In the genomic region with DNA sequence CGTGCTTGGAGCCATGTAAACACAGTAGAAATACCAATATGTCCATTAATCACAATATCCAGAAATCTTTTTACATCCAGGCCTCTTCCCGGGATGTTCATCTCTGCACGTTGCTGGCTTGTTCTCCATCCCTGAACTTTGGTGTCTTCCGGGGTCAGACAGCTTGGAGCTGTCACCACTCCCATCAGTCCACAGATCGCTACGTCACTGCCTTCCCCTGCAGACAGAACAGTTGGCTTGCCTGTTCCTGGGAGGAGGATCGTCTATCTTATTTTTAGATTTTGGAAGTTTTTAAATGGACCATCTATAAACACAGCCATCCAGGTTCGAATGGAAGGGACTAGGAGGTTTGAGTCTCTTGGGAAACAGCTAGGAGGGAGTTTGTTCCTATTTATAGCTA, we compare ENCODE assay signal across 15 mouse cellular contexts.
DNase-seq lines count a peak whose midpoint lies in the region; ATAC-seq and TF ChIP-seq lines count a peak whose summit lies in the region.
"Had no signal": no experiment of that assay in that cellular context is flagged by ENCODE, and none has a peak within 500 bp of the region (broad histone marks: within the 10 kb centered on the region; RNA-seq: fewer than 3 reads in every experiment).

No protein-coding gene starts in this region.

- no peak for ATAC-seq in heart, embryonic 13.5 days (ENCODE audit: extremely low read depth, insufficient number of reproducible peaks, low FRiP score, low TSS enrichment)
- peak; percentile 39; the same call in 1 of the 2 replicates for ATAC-seq in lung, embryonic 14.5 days (ENCODE audit: insufficient read depth)
- peak; percentile 51; the same call in 1 of the 2 replicates for ATAC-seq in heart, postnatal 0 days (ENCODE audit: insufficient read depth, low read depth)
- peak; percentile 44; the same call in 1 of the 2 replicates for ATAC-seq in stomach, embryonic 15.5 days (ENCODE audit: insufficient read depth, low FRiP score, low read depth)
- ATAC-seq in forebrain, embryonic 13.5 days, result no peak
- ATAC-seq: liver, embryonic 12.5 days; midbrain, embryonic 15.5 days had no signal

- peaks cover 13% of the 10 kb centered on the region for H3K4me1 ChIP-seq in heart, embryonic 13.5 days
- no peaks in the 10 kb centered on the region for H3K4me1 ChIP-seq in lung, embryonic 14.5 days (ENCODE audit: insufficient read depth)
- H3K4me1 ChIP-seq in heart, postnatal 0 days (ENCODE audit: control insufficient read depth, insufficient read depth), result 0 out of 2 replicates have a peak, but pooled peaks cover 6% of the 10 kb centered on the region
- 0 out of 2 replicates have a peak, but pooled peaks cover 9% of the 10 kb centered on the region for H3K4me1 ChIP-seq in stomach, embryonic 15.5 days
- peaks cover 5% of the 10 kb centered on the region; the same call in 1 of the 2 replicates for H3K4me1 ChIP-seq in forebrain, embryonic 13.5 days
- H3K4me1 ChIP-seq: hindbrain, embryonic 13.5 days; midbrain, embryonic 15.5 days had no signal

- no peak for DNase-seq in heart, postnatal 14 days
- DNase-seq in lung, embryonic 14.5 days, result peak; percentile 55
- no peak for DNase-seq in lung, adult 18-20 months
- DNase-seq in heart, postnatal 0 days (ENCODE audit: low spot score), result peak; percentile 49
- DNase-seq: adrenal gland, adult 8-10 months; cerebellum, adult 8-10 months; gastrocnemius, postnatal 36 days had no signal

- no peaks in the 10 kb centered on the region for H3K9me3 ChIP-seq in heart, embryonic 13.5 days
- no peaks in the 10 kb centered on the region for H3K9me3 ChIP-seq in lung, embryonic 14.5 days (ENCODE audit: low read depth, low read length)
- no peaks in the 10 kb centered on the region for H3K9me3 ChIP-seq in heart, postnatal 0 days (replicated peaks; ENCODE audit: control insufficient read depth, low read length)
- H3K9me3 ChIP-seq in stomach, embryonic 15.5 days, result no peaks in the 10 kb centered on the region
- no peaks in the 10 kb centered on the region for H3K9me3 ChIP-seq in forebrain, embryonic 13.5 days (replicated peaks)
- H3K9me3 ChIP-seq: forebrain, embryonic 10.5 days; hindbrain, embryonic 13.5 days; limb, embryonic 10.5 days; liver, embryonic 12.5 days; midbrain, embryonic 15.5 days had no signal

- intact Hi-C loops in heart, postnatal 14 days (cut with DNase I), result no loop called here

- H3K4me3 ChIP-seq in heart, embryonic 13.5 days, result no peak overlapping the region
- H3K4me3 ChIP-seq in lung, embryonic 14.5 days (ENCODE audit: low read depth, low read length), result no peak overlapping the region
- H3K4me3 ChIP-seq in heart, postnatal 0 days (ENCODE audit: low read depth, low read length), result no peak overlapping the region
- no peak overlapping the region for H3K4me3 ChIP-seq in stomach, embryonic 15.5 days (replicated peaks)
- H3K4me3 ChIP-seq in forebrain, embryonic 13.5 days, result no peak overlapping the region
- H3K4me3 ChIP-seq: forebrain, embryonic 10.5 days; hindbrain, embryonic 13.5 days; limb, embryonic 10.5 days; liver, embryonic 12.5 days; midbrain, embryonic 15.5 days had no signal

- 19% methylated on average over 8 of the region's 8 CpGs for WGBS in heart, embryonic 13.5 days
- WGBS in lung, embryonic 14.5 days, result 20% methylated on average over 8 of the region's 8 CpGs
- 17% methylated on average over 8 of the region's 8 CpGs for WGBS in heart, postnatal 0 days
- 24% methylated on average over 8 of the region's 8 CpGs for WGBS in stomach, embryonic 15.5 days
- WGBS in forebrain, embryonic 13.5 days, result 79% methylated on average over 8 of the region's 8 CpGs

- no peak for TF ChIP-seq CTCF in lung, embryonic 14.5 days (IDR thresholded peaks at IDR 0.05; ENCODE audit: low read depth)
- TF ChIP-seq CTCF in heart, postnatal 0 days (IDR thresholded peaks at IDR 0.05; ENCODE audit: low read depth), result no peak

- H3K36me3 ChIP-seq in heart, embryonic 13.5 days, result no peaks in the 10 kb centered on the region
- H3K36me3 ChIP-seq in lung, embryonic 14.5 days (ENCODE audit: insufficient read depth), result no peaks in the 10 kb centered on the region
- no peaks in the 10 kb centered on the region for H3K36me3 ChIP-seq in heart, postnatal 0 days (replicated peaks; ENCODE audit: control insufficient read depth, insufficient read depth, low read length)
- no peaks in the 10 kb centered on the region for H3K36me3 ChIP-seq in stomach, embryonic 15.5 days
- no peaks in the 10 kb centered on the region for H3K36me3 ChIP-seq in forebrain, embryonic 13.5 days (ENCODE audit: poor library complexity, severe bottlenecking)
- H3K36me3 ChIP-seq: forebrain, embryonic 10.5 days; hindbrain, embryonic 13.5 days; limb, embryonic 10.5 days; liver, embryonic 12.5 days; midbrain, embryonic 15.5 days had no signal

- peak overlapping the region; percentile 2; the same call in 1 of the 2 replicates for H3K27ac ChIP-seq in heart, embryonic 13.5 days (replicated peaks)
- no peak overlapping the region for H3K27ac ChIP-seq in lung, embryonic 14.5 days (ENCODE audit: low read depth)
- H3K27ac ChIP-seq in heart, postnatal 0 days (ENCODE audit: low read depth), result no peak overlapping the region
- H3K27ac ChIP-seq in stomach, embryonic 15.5 days, result peak overlapping the region; percentile 57
- H3K27ac ChIP-seq in forebrain, embryonic 13.5 days, result no peak overlapping the region
- H3K27ac ChIP-seq: forebrain, embryonic 10.5 days; hindbrain, embryonic 13.5 days; limb, embryonic 10.5 days; liver, embryonic 12.5 days; midbrain, embryonic 15.5 days had no signal

- no peak overlapping the region for H3K9ac ChIP-seq in heart, embryonic 13.5 days
- no peak overlapping the region for H3K9ac ChIP-seq in lung, embryonic 14.5 days
- no peak overlapping the region for H3K9ac ChIP-seq in heart, postnatal 0 days (replicated peaks; ENCODE audit: low read depth, low read length)
- no peak overlapping the region for H3K9ac ChIP-seq in stomach, embryonic 15.5 days
- H3K9ac ChIP-seq in forebrain, embryonic 13.5 days, result no peak overlapping the region
- H3K9ac ChIP-seq: hindbrain, embryonic 13.5 days; liver, embryonic 12.5 days; midbrain, embryonic 15.5 days had no signal

- no peak overlapping the region for H3K4me2 ChIP-seq in heart, embryonic 13.5 days
- no peak overlapping the region for H3K4me2 ChIP-seq in lung, embryonic 14.5 days
- H3K4me2 ChIP-seq in heart, postnatal 0 days (ENCODE audit: low read depth, low read length), result no peak overlapping the region
- no peak overlapping the region for H3K4me2 ChIP-seq in stomach, embryonic 15.5 days
- H3K4me2 ChIP-seq in forebrain, embryonic 13.5 days, result no peak overlapping the region
- H3K4me2 ChIP-seq: hindbrain, embryonic 13.5 days; liver, embryonic 12.5 days; midbrain, embryonic 15.5 days had no signal

- H3K27me3 ChIP-seq in heart, embryonic 13.5 days (replicated peaks), result no peaks in the 10 kb centered on the region
- no peaks in the 10 kb centered on the region for H3K27me3 ChIP-seq in lung, embryonic 14.5 days (ENCODE audit: insufficient read depth, low read length)
- H3K27me3 ChIP-seq in heart, postnatal 0 days (ENCODE audit: control insufficient read depth, insufficient read depth, low read length), result no peaks in the 10 kb centered on the region
- no peaks in the 10 kb centered on the region for H3K27me3 ChIP-seq in stomach, embryonic 15.5 days (replicated peaks)
- no peaks in the 10 kb centered on the region for H3K27me3 ChIP-seq in forebrain, embryonic 13.5 days
- H3K27me3 ChIP-seq: hindbrain, embryonic 13.5 days; liver, embryonic 12.5 days; midbrain, embryonic 15.5 days had no signal

- TF ChIP-seq EP300 in heart, postnatal 0 days (IDR thresholded peaks at IDR 0.05; ENCODE audit: low read depth), result no peak

Comparison
In these comparisons a context has a peak if more than half of its experiments do, and no peak if none do; other contexts are left out.
1. ATAC-seq: peak in lung, embryonic 14.5 days (single experiment), heart, postnatal 0 days (single experiment) and stomach, embryonic 15.5 days (single experiment); none in heart, embryonic 13.5 days (single experiment) and forebrain, embryonic 13.5 days (single experiment).
2. H3K27ac ChIP-seq: peak in heart, embryonic 13.5 days (single experiment) and stomach, embryonic 15.5 days (single experiment); none in lung, embryonic 14.5 days (single experiment), heart, postnatal 0 days (single experiment) and forebrain, embryonic 13.5 days (single experiment).
3. DNase-seq: peak in lung, embryonic 14.5 days (single experiment) and heart, postnatal 0 days (single experiment); none in heart, postnatal 14 days (0 of 2) and lung, adult 18-20 months (0 of 2).